In the genomic region with DNA sequence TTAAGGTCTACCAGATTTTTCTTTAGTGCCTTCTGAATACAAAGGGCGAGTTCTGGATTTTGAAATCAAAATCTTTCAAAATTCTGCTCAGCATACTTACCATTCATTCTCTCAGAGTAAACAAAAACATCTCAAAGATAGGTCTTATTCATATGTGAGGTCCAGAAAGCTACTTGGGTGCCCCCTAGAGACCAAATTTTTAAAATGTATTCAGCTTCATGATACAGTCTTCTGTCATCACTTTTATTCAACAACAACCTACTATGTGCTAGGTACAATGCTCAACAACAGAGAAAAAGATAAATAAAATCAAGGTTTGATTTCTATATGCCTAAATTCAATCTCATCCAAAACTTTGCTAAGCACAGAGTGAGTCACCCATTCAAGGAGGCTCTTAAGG, we compare ENCODE assay signal across 1 mouse cellular context.
TF ChIP-seq lines count a peak whose summit lies in the region.

No protein-coding gene starts in this region.

TF ChIP-seq in MEL, 35 proteins besides CTCF, POLR2A, EP300 and RAD21 (continued from another document):
- TF ChIP-seq ZMIZ1 (IDR thresholded peaks at IDR 0.05; ENCODE audit: low read depth, low read length) (no peak), MEF2A (IDR thresholded peaks at IDR 0.05; ENCODE audit: extremely low read depth, insufficient replicate concordance, low read depth, low read length, poor library complexity, severe bottlenecking) (no peak), TBP (IDR thresholded peaks at IDR 0.05; ENCODE audit: low read depth, low read length) (no peak), GATA1 (IDR thresholded peaks at IDR 0.05; ENCODE audit: low read depth, low read length) (no peak), ELF1 (IDR thresholded peaks at IDR 0.05; ENCODE audit: low read depth, low read length) (no peak), JUND (IDR thresholded peaks at IDR 0.05; ENCODE audit: low read depth, low read length) (no peak), POLR2AphosphoS2 (IDR thresholded peaks at IDR 0.05; ENCODE audit: low read length) (no peak), SMC3 (IDR thresholded peaks at IDR 0.05; ENCODE audit: low read depth, low read length) (peak; percentile 16; the same call in 1 of the 2 replicates), HCFC1 (IDR thresholded peaks at IDR 0.05; ENCODE audit: low read depth, low read length) (no peak; the same call in 1 of the 2 replicates), SIN3A (IDR thresholded peaks at IDR 0.05; ENCODE audit: low read length) (peak; percentile 50; the same call in 1 of the 2 replicates), MYC (IDR thresholded peaks at IDR 0.05; ENCODE audit: low read depth, low read length) (no peak; the same call in 1 of the 2 replicates), MAFK (IDR thresholded peaks at IDR 0.05; ENCODE audit: borderline replicate concordance, low read depth, low read length) (no peak), MYB (IDR thresholded peaks at IDR 0.05; ENCODE audit: low read depth, low read length) (no peak), MAZ (IDR thresholded peaks at IDR 0.05; ENCODE audit: low read depth, low read length) (no peak), USF1 (IDR thresholded peaks at IDR 0.05; ENCODE audit: low read depth, low read length) (no peak), E2F4 (IDR thresholded peaks at IDR 0.05; ENCODE audit: borderline replicate concordance, low read depth, low read length) (no peak), CHD1 (IDR thresholded peaks at IDR 0.05; ENCODE audit: low read depth, low read length) (peak; percentile 68; the same call in 1 of the 2 replicates), GABPA (IDR thresholded peaks at IDR 0.05; ENCODE audit: low read depth, low read length) (no peak), POLR2AphosphoS5 (IDR thresholded peaks at IDR 0.05; ENCODE audit: borderline replicate concordance, low read depth, low read length) (no peak), TCF12 (IDR thresholded peaks at IDR 0.05; ENCODE audit: low read depth, low read length) (no peak), ZKSCAN1 (IDR thresholded peaks at IDR 0.05; ENCODE audit: low read depth, low read length) (peak; percentile 99)
TF ChIP-seq in MEL: peak in this region for 7.
